Mouse (Mus musculus): ENCODE measurements around the gene Plppr3. TPM values are rescaled to one million over a fixed set of nuclear protein-coding genes. Genes with fewer than 3 reads are reported as not detected.
"Not testable (repeated sequence)": the region's sequence is repeated elsewhere in the genome, so short reads cannot be mapped to it uniquely, and the experiment has no call there.

The Plppr3 gene
- total RNA-seq, 2 experiments from 2014 or later, result 72.1 to 91.6 TPM

- no peak for ATAC-seq (replicated peaks; ENCODE audit: poor library complexity, severe bottlenecking)
These were observed 33.0 kb upstream of the Plppr3 start for GRCm38 (mm10) chr10:79907415-79907814.

GRCm38 (mm10) chr10:79906712-79907111 lies 32.3 kb upstream of the Plppr3 start:
- no peak for ATAC-seq (replicated peaks; ENCODE audit: poor library complexity, severe bottlenecking)

GRCm38 (mm10) chr10:79900951-79901410 lies 26.5 kb upstream of the Plppr3 start:
- peak; percentile 38; the same call in 1 of the 2 replicates for ATAC-seq (replicated peaks; ENCODE audit: poor library complexity, severe bottlenecking)

GRCm38 (mm10) chr10:79897316-79898245 lies 23.1 kb upstream of the Plppr3 start:
- ATAC-seq (replicated peaks; ENCODE audit: poor library complexity, severe bottlenecking), result 0 out of 2 replicates have a peak, but pooled peaks have one; percentile 6

GRCm38 (mm10) chr10:79896814-79897213 lies 22.4 kb upstream of the Plppr3 start:
- peak; percentile 18; the same call in 1 of the 2 replicates for ATAC-seq (replicated peaks; ENCODE audit: poor library complexity, severe bottlenecking)

GRCm38 (mm10) chr10:79896306-79896705 lies 21.9 kb upstream of the Plppr3 start:
- no peak for ATAC-seq (replicated peaks; ENCODE audit: poor library complexity, severe bottlenecking)

GRCm38 (mm10) chr10:79892451-79893118 lies 18.2 kb upstream of the Plppr3 start:
- peak; percentile 56 for ATAC-seq (replicated peaks; ENCODE audit: poor library complexity, severe bottlenecking)

GRCm38 (mm10) chr10:79890670-79891069 lies 16.2 kb upstream of the Plppr3 start, which contains the start of gene Cfd:
Gene Cfd (plus strand): TSS chr10:79890853.
- no peak for ATAC-seq (replicated peaks; ENCODE audit: poor library complexity, severe bottlenecking)

GRCm38 (mm10) chr10:79889386-79889785 lies 15.0 kb upstream of the Plppr3 start:
- no peak for ATAC-seq (replicated peaks; ENCODE audit: poor library complexity, severe bottlenecking)

- ATAC-seq (replicated peaks; ENCODE audit: poor library complexity, severe bottlenecking), result no peak
These were observed 12.2 kb upstream of the Plppr3 start for GRCm38 (mm10) chr10:79886611-79887010.

- peak; percentile 67 for ATAC-seq (replicated peaks; ENCODE audit: poor library complexity, severe bottlenecking)
These were observed 11.6 kb upstream of the Plppr3 start, which contains the start of gene Elane for GRCm38 (mm10) chr10:79886054-79886453. Gene Elane (plus strand): TSS chr10:79886247.

- ATAC-seq (replicated peaks; ENCODE audit: poor library complexity, severe bottlenecking), result not testable (repeated sequence)
These were observed 10.5 kb upstream of the Plppr3 start for GRCm38 (mm10) chr10:79884938-79885337.

GRCm38 (mm10) chr10:79884446-79884845 lies 10.0 kb upstream of the Plppr3 start:
- ATAC-seq (replicated peaks; ENCODE audit: poor library complexity, severe bottlenecking), result peak; percentile 46

GRCm38 (mm10) chr10:79883297-79884084 lies 9.1 kb upstream of the Plppr3 start:
- peak; percentile 21 for ATAC-seq (replicated peaks; ENCODE audit: poor library complexity, severe bottlenecking)

- ATAC-seq (replicated peaks; ENCODE audit: poor library complexity, severe bottlenecking), result no peak
These were observed 7.5 kb upstream of the Plppr3 start for GRCm38 (mm10) chr10:79881981-79882380.

GRCm38 (mm10) chr10:79880721-79881120 lies 6.3 kb upstream of the Plppr3 start:
- ATAC-seq (replicated peaks; ENCODE audit: poor library complexity, severe bottlenecking), result peak; percentile 6; the same call in 1 of the 2 replicates

- ATAC-seq (replicated peaks; ENCODE audit: poor library complexity, severe bottlenecking), result 0 out of 2 replicates have a peak, but pooled peaks have one; percentile 7
These were observed 5.1 kb upstream of the Plppr3 start for GRCm38 (mm10) chr10:79879527-79879926.

- peak; percentile 66 for ATAC-seq (replicated peaks; ENCODE audit: poor library complexity, severe bottlenecking)
These were observed 3.3 kb upstream of the Plppr3 start for GRCm38 (mm10) chr10:79877757-79878156.

GRCm38 (mm10) chr10:79877174-79877573 lies 2.7 kb upstream of the Plppr3 start:
- peak; percentile 33 for ATAC-seq (replicated peaks; ENCODE audit: poor library complexity, severe bottlenecking)

GRCm38 (mm10) chr10:79873715-79874289 lies 632 bp downstream of the Plppr3 start:
- ATAC-seq (replicated peaks; ENCODE audit: poor library complexity, severe bottlenecking), result no peak

All from granulocyte monocyte progenitor cell, adult 5-6 weeks (primary cell).